Mouse (Mus musculus): ENCODE data around the gene Rtp2. TPM values are rescaled to one million over a fixed set of nuclear protein-coding genes. Genes with fewer than 3 reads are reported as not detected.

Gene Rtp2
- under 1 TPM; 0.40 to 0.48 TPM for total RNA-seq (2021)

DNA sequence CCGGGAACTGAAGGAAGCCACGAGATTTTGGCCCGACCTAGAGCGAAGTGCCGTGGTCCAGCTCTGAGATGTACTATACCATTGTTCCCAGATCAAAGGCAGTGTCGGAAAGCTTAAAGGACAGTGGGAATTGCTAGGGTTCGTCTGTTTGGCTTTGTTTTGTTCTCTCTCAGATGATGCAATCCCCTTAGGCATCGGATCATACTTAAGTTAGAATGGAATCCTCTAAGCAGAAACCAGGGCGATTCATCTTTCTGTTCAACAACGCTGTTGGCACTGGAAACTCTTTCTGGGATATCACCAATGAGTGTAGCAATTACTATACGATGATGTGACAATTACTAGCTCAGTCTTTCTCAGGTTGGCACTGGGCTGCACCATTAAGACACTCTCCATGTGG, at the start of gene Rtp2:
Rtp2 (minus strand) TSS at position 101 of the 400 bp plus-strand sequence.
- no peak for DNase-seq

DNA sequence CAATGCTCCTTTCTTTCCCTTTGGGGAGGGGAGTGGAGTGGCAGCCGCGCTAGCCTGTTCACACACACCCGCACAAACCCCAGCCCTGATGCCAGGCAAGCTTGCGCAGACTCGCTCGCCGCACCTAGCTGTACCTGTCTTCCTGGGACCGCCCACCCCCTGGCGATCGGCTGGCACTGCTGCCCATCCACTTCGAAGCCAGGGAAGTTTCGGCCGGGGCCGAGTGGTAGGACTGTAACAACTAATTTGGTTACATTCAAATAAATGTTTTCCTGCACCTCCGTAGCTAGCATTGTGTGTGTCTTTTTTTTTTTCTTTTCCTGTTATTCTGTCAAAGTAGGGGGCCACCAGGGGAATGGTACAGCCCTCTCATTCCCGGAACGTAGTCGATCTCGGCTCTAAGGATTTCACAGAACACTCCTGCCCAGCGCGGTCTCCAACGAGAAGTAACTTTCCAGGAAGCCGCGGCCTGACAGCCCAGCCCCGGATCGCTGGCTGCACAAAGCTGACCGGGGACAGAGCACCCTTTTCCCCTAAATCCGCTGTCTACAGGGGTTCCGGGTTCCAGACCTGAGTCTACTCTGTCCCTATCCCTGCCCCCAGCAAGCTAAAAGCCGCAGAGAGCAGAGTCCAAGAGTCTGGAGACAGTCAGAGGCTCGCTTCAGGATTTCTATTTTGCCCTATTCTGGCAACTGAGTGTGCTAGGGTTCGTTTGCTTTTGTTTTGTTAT, 49.0 kb upstream of the Rtp2 start:
- no peak for DNase-seq

DNA sequence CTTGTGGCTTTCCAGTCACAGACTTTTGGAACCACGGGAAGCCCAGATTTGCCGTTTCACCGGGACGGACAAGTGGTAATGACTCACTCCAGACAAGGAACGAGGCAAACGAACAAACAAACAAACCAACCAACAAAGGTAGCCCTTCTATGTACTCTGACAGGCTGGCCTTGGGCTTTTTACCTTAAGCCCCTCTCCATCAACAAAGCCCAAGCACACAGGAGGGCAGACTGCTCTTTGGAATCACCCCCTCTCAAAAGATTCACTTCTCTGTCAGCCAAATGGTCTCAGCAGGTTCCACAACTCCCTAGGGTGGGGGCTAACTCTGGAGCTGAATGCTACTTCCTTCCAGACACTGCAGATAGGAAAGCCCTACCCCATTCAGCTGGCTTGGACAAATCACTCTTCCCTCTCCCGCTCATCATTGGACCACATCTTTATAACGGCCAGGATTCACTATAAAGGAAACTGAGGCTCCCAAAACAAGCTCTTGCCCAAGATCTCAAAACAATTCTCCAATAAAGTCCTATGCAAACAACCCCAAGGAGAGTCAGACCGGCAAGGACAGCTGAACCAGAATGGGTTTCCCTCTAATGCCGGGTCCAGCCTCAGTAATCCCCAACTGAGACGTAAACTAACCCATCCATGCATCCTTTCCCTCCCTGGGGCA, 48.1 kb upstream of the Rtp2 start:
- DNase-seq: no peak

DNA sequence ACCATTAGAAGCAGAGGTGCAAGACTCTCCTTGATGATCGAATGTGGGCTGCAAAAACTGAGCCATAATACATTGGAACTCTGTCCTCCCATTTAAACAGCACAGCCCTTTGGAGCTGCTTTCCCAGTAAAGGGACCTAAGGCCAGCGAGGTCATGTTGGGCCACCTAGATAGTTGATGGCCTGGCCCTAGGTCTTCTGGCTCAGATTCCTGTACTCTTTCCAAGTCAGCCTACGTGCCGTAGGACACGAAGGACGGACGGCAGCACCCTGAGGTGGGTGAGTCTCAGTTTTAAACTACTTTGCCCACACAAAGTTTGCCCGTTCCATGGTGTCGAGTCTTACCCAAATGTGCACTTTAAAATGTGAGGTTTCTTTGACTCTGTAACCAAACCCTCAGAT, 47.3 kb upstream of the Rtp2 start:
- no peak for DNase-seq

DNA sequence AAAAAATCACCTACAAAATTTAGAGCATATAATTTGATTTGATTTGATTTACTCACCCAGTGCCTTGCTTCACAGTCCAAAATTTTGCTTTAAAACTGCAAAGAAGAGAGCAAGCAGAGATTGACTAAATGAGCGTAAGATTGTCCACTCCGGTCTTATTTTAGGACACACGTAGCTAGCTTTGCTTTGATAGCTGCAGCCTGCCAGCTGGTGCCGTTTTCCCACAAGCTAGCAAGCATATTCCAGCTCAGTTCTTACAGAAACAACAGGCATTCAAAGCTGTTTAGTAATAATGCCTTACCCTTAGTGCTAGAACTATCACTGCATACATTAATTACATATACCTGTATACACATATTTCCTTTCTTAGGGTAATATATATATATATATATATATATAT, 46.3 kb upstream of the Rtp2 start:
- no peak for DNase-seq

DNA sequence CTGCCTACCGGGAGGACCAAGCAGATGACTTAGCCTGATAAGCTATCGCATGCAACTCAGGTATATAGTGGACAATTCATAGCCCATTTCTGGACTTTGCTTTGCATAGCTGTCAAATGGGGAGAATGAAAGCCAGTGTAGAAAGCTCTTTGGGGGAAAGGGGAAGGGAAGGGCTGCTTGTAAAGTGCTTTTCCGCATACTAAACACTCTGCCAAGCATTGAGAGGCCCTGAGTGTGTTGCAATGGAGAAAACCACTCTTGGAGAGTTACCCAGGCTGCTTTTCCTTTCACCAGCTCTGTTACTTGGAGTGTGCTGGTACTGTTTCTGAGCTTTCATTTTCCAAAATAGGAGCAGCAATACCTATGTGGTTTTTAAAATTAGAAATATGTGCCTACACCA, 45.5 kb upstream of the Rtp2 start:
- no peak for DNase-seq

DNA sequence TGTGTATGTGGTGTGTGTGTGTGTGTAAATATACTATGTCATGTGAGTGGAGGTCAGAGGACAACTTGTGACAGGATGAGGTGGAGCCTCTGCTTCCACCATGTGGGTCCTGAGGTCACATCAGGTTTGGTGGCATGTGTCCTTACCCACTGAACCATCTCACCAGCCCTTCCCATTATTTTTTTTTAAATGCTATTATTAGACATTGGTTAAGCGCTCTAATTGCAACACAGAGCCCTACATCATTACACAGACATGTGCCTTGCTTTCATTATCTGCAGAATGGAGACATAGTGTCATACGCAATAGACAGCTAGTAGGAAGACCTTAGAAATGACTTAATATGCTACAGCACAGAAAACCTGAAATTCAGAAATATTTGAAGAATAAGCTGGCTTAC, 44.0 kb upstream of the Rtp2 start:
- DNase-seq: no peak

DNA sequence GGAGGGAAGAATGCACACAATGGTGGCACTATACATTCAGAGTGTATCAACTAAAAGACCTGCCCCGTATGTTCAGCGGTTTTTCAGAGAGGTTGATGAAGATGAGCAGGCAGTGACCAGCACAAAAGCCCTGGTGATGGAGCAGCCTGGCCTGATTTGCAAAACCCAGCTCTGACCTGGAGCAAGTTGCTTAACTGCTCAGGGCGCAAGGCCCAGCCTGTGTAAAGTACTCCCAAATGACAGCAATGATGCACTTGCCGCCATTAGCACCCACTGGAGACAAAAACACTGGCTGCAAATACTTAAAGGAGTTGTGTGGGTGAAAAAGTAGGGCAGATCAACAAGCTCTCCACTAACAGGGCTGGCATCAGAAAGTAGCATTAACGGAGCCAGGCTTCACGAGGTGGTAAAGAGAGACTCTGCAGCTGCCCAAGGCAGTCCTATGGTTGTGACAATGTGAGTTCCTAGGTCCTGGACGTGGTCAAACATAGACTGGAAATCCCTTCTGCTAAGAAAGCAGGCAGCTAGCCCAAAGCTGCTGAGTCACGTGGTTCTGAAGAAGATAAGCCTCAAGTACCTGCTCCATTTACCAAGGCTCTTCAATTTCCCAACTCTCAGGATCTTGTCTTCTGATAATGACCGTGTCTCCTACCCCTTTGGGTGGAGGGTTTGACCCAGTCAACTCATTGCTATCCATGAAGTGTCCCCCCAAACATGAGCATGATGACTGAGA, 41.6 kb upstream of the Rtp2 start:
- no peak for DNase-seq

DNA sequence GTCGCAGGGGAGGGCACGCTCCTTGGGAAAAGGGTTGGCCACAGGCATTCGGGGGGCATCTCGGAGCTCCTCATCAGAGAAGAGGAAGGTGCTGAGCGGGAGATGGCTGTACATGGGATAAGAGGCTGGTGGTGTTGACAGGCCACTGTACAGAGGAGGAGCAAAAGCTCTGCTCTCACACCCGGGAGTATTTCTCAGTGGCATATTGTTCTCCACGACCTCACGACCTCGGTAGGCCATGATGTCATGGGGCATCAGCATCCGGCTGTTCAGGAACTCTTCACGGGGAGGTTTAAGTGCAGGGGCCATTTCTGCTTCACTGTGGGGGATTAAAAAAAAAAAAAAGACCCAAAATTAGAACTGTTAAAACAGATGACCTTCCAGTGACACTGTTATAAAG, 40.7 kb upstream of the Rtp2 start:
- DNase-seq: no peak

DNA sequence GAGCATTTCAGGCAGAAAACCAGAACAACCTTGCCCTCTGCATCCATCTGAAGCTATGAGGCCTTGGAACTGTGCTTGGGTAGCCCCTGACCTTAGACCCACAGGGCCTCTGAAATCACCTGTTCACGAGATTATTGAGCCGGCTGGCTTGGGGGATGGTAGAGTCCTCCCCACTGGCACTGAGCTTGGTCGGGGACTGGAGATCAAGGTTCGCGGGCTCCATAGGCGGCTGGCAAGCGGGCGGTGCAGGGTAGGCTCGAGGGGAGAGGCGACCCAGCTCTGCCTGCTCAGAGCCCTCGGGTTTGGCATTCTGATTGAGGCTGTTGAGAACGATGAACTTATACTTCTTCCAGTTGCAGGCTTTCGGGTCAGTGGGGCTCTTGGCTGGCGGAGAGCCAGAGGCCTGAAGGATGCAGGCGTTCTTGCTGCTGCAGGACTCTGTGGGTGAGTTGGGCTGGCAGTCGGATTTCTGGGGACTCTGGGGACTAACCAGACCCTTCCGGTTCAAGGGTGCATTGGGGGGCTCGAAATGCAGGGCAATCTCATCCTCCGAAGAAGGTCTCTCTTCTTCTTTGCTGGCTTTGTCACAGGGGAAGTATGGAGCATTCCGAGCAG, 40.0 kb upstream of the Rtp2 start:
- no peak for DNase-seq

DNA sequence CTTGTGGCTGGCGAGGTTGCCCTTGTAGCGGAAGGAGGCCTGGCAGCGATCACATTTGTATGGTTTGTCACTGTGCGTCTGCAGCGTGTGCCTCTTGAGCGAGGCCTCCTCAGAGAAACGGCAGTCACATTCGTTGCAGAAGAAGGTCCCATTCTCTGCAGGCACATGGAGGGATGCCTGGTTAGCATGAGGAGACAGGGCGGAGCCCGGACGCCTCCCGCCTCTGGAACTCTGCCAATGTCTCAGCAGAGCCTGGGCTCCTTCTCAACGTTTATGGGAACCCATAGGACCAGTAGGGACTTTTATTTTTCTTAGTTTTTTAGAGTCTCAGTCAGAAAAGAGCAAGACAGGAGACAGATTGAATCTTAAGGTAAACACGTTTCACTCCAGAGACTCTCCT, 37.7 kb upstream of the Rtp2 start:
- DNase-seq: no peak

DNA sequence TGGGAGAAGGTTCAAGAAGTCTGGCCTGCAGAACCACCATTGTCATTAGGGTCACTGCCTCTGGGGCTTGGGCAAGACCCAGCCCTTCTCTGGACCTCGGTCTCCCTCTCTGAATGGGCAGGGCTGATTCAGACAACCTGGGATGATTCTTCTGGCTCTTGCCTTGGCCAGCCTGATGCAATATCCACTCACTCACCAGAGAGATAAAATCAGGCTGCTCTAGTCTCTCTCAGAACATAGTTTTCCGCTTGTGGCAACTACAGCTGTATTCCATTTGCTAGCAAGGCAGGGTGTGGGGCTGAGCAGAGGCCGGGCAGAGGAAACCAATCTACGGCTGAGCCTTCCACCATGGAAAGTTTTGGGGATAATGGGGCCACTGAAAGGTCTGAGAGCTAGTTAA, 36.7 kb upstream of the Rtp2 start:
- DNase-seq: no peak

DNA sequence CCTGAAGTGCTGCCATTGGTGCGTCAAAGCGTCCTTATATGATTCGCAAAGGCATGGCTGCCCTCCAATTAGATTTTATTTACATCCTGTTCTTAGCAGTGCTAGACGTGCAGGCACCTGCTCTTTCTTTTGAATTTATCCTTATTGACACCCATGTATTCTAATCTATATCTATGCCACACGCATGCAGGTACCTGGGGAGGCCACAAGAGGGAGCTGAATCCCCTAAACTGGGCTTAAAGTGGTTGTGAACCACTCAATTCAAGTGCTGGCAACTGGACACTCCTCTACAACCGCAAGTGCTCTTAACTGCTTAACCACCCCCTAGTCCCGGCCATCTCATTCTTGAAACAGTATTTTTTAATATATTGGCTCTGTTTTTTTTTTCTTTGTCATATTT, 35.1 kb upstream of the Rtp2 start:
- DNase-seq: no peak

DNA sequence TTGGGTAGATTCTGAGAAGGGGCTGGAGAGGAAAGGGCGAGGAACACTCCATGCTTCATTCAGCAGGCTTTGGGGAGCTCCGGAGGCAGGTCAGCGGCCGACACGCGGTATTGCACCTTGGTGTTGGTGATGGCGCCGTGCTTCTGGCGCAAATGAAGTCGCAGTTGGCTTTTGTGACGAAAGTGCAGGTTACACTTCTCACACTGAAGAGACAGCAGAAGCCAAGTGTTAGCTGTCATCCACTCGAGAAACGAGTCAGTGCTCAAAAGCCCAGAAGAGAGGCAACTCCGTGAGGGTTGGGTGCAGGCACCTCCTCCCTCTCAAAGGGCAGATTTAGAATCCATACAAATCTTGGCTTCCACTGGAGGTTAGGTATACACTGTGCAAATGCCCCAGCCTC, 33.9 kb upstream of the Rtp2 start:
- DNase-seq: no peak

DNA sequence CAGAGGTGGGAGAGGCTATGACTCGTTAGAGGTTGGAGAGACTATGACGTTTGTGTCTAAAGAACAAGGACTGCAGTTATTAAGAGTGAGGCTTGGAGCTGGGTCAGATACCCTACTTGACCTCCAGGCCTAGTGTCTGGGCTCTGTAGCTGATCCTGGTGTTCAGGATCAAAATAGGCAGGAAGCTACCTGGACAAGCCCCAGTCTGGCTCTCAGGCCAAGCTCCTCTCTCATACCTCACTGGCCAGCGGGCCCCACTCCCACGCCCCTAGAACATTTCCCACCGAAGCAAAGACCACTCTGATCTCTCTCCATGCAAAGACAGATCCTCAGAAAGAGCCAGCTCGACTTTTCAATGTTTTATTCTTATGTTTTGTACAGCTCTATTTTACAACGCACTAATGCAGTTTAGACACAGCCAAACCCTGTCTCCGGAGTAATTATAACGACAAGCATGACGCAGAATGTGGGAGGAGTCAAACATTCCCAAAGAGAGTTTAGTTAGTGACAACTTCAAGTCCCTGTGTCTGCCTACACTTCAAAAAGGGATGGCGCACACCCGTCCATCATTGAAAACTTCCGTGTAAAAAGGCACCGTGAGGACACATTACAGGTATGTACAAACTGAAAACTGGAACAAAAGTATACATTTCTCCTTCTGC, 32.6 kb upstream of the Rtp2 start:
- DNase-seq: no peak

DNA sequence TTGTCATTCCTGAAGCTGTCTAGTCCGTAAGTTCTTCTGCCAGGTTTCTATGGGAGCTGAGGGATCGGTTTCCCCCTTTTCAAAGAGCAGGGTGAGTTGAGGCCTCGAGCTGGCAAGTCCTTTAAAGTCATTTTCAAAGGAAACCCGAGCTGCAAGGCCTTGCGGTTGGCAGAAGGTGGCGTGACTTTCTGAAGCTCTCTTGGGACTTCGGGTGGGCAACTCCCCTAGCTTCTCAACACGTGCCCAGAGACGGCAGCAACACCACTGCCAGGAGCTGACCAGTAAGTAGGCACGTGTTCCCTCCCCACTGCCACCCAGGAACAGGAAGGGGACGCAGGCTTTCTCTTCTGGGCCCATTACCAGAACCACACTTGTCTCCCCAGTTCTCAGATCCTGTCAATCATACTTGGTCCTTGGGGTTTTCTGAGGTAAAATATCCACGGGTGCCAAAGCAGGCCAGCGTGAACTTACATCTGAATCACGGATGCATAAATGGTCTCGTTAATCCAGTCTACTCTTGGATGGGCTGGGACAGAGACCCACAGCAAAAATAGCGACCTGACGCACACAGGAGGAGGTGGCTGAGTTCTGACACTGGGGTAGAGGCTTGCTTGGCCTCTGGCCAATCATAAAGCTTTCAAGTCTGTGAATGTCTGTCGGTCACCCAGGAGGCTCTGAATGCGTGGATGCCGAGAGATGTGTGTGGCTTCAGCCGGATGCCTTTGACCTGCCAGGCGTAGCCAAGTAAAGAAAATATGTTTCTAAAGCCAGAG, 31.9 kb upstream of the Rtp2 start:
- no peak for DNase-seq

DNA sequence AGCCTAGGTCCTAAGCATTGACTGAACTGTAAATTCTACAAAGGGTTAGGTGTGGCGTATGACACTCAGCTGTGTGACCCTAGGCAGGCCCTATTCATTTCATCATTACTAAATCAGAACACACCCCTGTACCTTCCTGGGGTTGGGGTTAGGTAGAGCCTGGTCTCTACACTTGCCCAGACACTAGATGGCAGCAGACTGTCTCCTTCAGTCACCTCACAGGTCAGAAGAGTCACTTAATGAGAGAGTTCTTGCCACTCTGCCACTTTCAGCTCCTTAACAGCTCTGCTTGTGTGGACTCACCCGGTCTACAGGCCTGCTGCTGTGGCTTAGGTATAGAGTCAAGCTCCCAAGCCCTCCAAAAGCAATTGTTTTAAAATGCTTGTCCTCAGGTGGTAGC, 30.2 kb upstream of the Rtp2 start:
- no peak for DNase-seq

DNA sequence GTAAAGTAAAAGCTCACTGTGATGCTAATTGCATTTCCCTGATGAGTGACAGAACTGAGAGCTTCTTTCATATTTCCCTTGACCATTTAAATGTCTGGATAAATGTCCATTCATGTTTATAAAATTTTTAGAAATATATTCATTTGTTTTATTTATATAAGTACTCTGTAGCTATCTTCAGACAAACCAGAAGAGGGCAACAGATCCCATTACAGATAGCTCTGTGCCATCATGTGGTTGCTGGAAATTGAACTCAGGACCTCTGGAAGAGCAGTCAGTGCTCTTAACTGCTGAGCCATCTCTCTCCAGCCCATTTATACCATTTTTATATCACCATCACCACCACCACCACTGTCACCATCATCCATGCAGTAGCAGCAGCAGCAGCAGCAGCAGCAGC, 26.7 kb upstream of the Rtp2 start:
- no peak for DNase-seq

DNA sequence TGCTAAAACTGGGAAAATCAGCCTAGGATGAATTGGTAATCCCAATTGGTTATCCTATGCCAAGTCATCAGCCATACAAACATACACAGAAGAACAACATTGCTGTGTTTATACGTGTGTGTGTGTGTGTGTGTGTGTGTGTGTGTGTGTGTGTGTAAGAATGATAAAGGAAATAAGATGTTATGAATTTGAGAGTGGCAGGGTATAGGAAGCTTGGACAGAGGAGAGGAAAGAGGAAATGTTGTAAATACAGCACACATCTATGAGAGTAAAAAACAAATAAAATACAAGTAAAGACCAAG, 21.7 kb upstream of the Rtp2 start:
- no peak for DNase-seq

DNA sequence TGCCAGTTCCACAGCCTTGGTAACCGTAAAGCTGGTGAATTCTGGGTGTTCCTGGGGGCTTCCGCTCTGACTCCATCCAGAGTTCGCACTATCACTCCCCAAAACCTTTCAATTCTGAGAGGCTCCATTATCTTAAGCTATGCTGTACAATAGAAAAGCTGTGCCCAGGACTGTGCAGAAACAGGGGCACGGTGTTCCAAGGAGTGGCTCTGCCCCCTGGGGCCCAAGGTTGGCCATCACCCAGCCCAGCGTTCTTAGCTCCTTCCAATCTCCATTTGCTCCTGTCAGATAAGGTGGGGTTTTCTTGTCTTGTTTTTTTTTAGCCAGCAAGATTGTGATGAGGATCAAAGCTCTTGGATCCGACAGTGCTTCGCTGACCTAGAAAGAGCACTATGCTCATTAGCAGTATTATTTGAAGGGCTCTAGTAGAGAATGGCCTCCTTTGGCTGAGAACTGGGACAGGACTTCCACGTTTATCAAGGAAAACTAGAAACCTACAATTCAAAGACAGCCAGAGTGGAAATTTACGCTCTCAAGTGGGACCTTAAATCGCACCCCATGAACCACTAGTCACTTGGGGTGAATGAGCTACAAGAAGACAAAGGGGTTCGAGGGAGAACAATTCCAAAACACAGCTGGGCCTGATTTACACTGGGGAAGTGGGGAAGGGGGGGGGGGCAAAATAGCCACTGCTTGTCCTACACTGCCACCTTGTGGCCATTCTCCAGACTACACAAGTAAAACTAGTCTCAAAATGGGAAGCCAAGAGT, 21.2 kb upstream of the Rtp2 start:
- no peak for DNase-seq

DNA sequence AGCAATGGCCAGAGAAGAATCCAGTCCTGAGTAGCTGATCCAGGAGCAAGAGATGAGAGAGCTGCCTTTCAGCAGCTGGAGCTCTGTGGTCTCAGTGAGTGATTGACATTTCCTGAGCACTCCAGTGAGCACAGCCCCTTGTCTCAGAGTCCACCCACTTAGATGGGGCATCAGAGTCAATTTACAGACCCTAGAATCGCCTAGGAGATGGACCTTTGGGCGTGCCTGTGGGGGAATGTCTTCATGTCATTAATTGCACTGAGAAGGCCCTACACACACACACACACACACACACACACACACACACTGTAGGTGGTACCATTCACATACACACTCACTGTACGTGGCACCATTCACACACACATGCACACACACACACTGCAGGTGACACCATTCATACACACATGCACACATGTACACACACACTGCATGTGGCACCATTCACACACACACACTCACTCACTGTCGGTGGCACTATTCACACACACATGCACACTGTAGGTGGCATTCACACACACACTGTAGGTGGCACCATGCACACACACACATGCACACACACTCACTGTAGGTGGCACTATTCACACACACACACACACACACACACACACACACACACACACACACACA, 20.0 kb upstream of the Rtp2 start:
- DNase-seq: no peak

Data from layer of hippocampus, postnatal 36 days (tissue).